Mouse (Mus musculus) midbrain, embryonic 11.5 days (tissue): ENCODE measurements around the gene Tenm4. TPM values are rescaled to one million over a fixed set of nuclear protein-coding genes. Genes with fewer than 3 reads are reported as not detected.

Experiments
- ATAC-seq: fragments of 200-750 bp; cut with Nextera tagmentation; 2 replicates; pipeline ENCODE4 v1.8.0; 2017; ENCODE audit warnings: moderate TSS enrichment, moderate library complexity; ENCODE audit not compliant: low FRiP score
- DNase-seq: peaks from one replicate; pipeline ENCODE4 v3.0.0; 2015; ENCODE audit warnings: low spot score; ENCODE audit errors: missing footprints
- H3K27ac ChIP-seq: fragments of 300-500 bp; sonication (generic); 2 replicates; pipeline ENCODE4 v1.5.1; 2014; ENCODE audit warnings: low read depth, low read length
- H3K27me3 ChIP-seq: fragments of 300-500 bp; sonication (generic); 2 replicates; pipeline ENCODE4 v1.6.1; 2014; ENCODE audit warnings: mild to moderate bottlenecking, low read length, moderate library complexity, mixed read lengths; ENCODE audit not compliant: control insufficient read depth, insufficient read depth
- H3K36me3 ChIP-seq: fragments of 300-500 bp; sonication (generic); 2 replicates; pipeline ENCODE4 v1.6.1; 2014; ENCODE audit warnings: mild to moderate bottlenecking, low read length, moderate library complexity, mixed read lengths; ENCODE audit not compliant: control insufficient read depth, insufficient read depth
- H3K4me1 ChIP-seq: fragments of 300-500 bp; sonication (generic); 2 replicates; pipeline ENCODE4 v1.6.1; 2014; ENCODE audit warnings: low read length; ENCODE audit not compliant: control insufficient read depth, insufficient read depth
- H3K4me2 ChIP-seq: fragments of 300-500 bp; sonication (generic); 2 replicates; pipeline ENCODE4 v1.6.1; 2014; ENCODE audit warnings: mild to moderate bottlenecking, moderate library complexity
- H3K4me3 ChIP-seq: fragments of 300-500 bp; sonication (generic); 2 replicates; pipeline ENCODE4 v1.5.1; 2014; ENCODE audit warnings: low read depth, low read length
- H3K9ac ChIP-seq: fragments of 300-500 bp; sonication (generic); 2 replicates; pipeline ENCODE4 v1.6.1; 2014; ENCODE audit warnings: low read length
- H3K9me3 ChIP-seq: fragments of 300-500 bp; sonication (generic); 2 replicates; pipeline ENCODE4 v1.6.1; 2016; ENCODE audit warnings: low read length; ENCODE audit not compliant: control insufficient read depth
- WGBS: fragments of 180-500 bp; shearing (Covaris S2); extraction: QIAGEN DNeasy Blood & Tissue Kit; methylation state at CpG from one replicate; pipeline ENCODE4 v1.1.7; 2014; 5-methylcytosine and 5-hydroxymethylcytosine counted together
- polyA plus RNA-seq: library from polyadenylated mRNA; unstranded; fragments of >200 nt; fragmentation: Nextera tagmentation; extraction: Ambion mirVana; gene quantifications from 2 replicates; pipeline ENCODE4 v1.2.1, GENCODE M21; 2014

Gene Tenm4
- 21.1 and 24.8 TPM in 2 replicates for polyA plus RNA-seq

DNA sequence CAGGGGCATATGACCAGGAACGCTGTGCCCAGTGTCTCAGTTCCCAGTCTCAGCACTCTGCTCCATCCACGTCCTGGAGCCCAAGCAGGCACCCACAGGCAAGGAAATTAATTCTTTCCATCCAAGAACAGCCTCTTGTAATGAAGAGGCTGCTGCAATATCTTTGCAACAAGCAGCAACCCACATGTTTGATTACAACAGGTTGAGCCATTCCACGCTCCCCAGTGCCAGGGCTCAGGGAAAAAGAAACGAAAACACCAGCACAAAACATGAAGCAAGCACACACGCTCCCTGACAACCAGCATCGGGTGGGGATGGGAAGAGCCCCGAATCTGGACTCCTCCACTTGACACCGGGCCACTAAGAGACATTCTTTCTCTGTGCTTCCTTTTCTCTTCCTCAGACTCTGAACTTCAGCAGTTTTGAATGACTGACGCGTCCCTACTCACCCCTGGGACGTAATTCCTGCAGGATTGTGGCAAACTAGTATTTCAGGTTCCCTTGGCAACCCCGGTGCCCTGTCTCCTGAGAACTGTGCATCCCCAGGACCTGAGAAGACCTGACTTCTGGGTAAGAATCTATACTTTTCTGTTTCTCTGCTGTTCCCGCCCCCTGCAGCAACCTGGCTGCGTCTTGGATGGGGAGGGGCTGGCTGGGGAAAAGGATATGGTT, at the start of gene Tenm4:
Gene Tenm4, plus strand, starts transcription at position 323 of the 672 bp plus-strand sequence.
- Histone ChIP-seq H3K27ac (no peak within 1 kb of the TSS), H3K4me3 (no peak within 1 kb of the TSS), H3K9me3 (no peaks in the 10 kb centered on the region), H3K4me2 (no peak within 1 kb of the TSS), H3K9ac (no peak within 1 kb of the TSS), H3K36me3 (no peaks in the 10 kb centered on the region), H3K27me3 (no peaks in the 10 kb centered on the region; the same call in 1 of the 2 replicates), H3K4me1 (peaks cover 29% of the 10 kb centered on the region)
- no peak for DNase-seq
- 35% methylated on average over 14 of the region's 14 CpGs for WGBS
- ATAC-seq = no peak

DNA sequence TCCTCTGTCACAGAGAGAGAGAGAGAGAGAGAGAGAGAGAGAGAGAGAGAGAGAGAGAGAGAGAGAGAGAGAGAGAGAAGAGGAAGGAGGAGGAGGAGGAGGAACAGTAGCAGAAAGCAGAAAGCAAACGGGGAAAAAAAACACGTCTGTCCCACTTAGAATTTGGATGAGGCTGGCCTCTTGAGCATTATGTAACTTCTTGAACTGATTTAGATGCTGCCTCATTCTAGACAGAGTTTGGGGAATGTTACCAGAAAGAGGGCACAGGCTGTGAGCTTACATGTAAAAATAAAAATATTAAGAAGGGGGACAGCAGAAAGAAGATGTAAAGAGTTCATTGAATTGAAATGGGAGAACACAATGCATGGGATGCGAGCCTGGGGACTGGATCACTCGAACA, 40.3 kb upstream of the Tenm4 start:
- ATAC-seq (no peak), DNase-seq (no peak)
- WGBS = 39% methylated on average over 4 of the region's 4 CpGs
- Histone ChIP-seq H3K27me3 (no peaks in the 10 kb centered on the region), H3K27ac (no peak overlapping the region), H3K9me3 (no peaks in the 10 kb centered on the region), H3K9ac (no peak overlapping the region), H3K4me1 (no peaks in the 10 kb centered on the region), H3K4me3 (no peak overlapping the region), H3K36me3 (no peaks in the 10 kb centered on the region), H3K4me2 (no peak overlapping the region)

DNA sequence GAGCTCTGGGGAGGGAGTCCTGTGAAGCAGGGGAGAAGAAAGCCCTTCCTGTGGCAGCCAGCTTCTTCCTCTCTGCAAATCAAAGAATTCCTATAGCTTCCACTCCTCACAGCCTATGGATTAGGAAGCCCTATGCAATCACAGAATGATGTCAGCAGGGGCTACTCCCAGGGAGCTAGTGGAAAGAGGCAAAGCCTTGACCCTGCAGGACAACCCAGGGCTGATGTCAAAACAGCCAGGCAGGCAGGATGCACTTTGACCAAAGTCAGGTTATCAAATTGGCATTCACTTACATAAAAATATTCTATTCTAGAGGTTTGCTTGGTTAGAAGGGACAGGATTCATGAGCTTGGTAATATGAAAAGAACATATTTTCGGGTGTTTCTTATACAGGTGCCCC, 39.9 kb upstream of the Tenm4 start:
- no peak overlapping the region for H3K9ac ChIP-seq
- no peak overlapping the region for H3K4me3 ChIP-seq
- no peaks in the 10 kb centered on the region for H3K36me3 ChIP-seq
- no peaks in the 10 kb centered on the region for H3K27me3 ChIP-seq
- no peak overlapping the region for H3K27ac ChIP-seq
- H3K4me1 ChIP-seq = no peaks in the 10 kb centered on the region
- no peak overlapping the region for H3K4me2 ChIP-seq
- 93% methylated on average over 1 of the region's 1 CpGs for WGBS
- no peak for ATAC-seq
- H3K9me3 ChIP-seq = no peaks in the 10 kb centered on the region
- DNase-seq = no peak

DNA sequence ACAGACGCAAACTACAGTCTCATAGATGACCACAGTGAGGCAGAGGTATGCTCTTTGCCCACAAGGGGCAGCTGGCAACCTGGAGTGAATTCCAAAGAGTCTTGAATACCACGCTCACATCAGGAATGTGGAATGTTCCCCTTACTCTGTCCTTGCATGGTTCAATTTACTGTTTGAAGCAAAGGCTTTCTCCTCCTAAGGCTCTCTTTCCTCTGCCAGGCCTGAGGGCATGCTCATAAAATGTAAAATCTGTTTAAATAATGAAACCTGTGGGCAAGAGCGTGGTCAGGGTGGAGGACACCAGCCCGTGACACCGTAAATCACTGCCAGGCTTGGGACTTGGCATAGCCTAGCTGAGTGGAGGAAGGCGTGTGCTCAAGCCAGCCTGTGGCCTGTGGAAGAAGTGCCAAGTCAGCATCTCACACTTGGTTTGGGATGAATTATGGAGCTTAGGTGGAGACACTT, 34.5 kb upstream of the Tenm4 start:
- no peak overlapping the region for H3K4me2 ChIP-seq
- H3K4me1 ChIP-seq = no peaks in the 10 kb centered on the region
- DNase-seq (no peak), ATAC-seq (no peak)
- H3K27ac ChIP-seq = no peak overlapping the region
- 0 out of 2 replicates have a peak, but pooled peaks cover 2% of the 10 kb centered on the region for H3K27me3 ChIP-seq
- no peaks in the 10 kb centered on the region for H3K9me3 ChIP-seq
- H3K9ac ChIP-seq = no peak overlapping the region
- H3K36me3 ChIP-seq = no peaks in the 10 kb centered on the region
- 88% methylated on average over 6 of the region's 6 CpGs for WGBS
- no peak overlapping the region for H3K4me3 ChIP-seq

DNA sequence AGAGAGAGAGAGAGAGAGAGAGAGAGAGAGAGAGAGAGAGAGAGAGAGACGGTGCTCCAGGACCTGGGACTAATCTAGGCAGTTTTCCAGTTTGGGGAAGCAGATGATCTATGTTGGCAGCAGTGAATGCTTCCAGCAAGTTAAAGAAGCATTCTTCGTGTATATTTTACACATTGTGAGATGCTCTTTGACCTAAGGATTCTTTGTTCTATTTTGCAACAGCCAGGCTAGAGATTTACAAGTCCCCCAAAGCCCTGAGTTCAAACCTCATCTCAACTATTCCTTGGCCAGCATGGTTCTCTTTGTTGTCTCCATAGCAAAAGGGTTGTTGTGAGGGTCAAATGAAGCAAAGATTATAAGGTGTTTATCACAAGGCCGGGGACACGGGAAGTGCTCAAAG, 29.2 kb upstream of the Tenm4 start:
- no peak overlapping the region for H3K4me3 ChIP-seq
- H3K4me1 ChIP-seq = no peaks in the 10 kb centered on the region
- H3K36me3 ChIP-seq = no peaks in the 10 kb centered on the region
- H3K9me3 ChIP-seq = no peaks in the 10 kb centered on the region
- DNase-seq (no peak), ATAC-seq (no peak)
- H3K4me2 ChIP-seq = no peak overlapping the region
- H3K27ac ChIP-seq = no peak overlapping the region
- peaks cover 5% of the 10 kb centered on the region; the same call in 1 of the 2 replicates for H3K27me3 ChIP-seq
- WGBS = 90% methylated on average over 4 of the region's 4 CpGs
- H3K9ac ChIP-seq = no peak overlapping the region

DNA sequence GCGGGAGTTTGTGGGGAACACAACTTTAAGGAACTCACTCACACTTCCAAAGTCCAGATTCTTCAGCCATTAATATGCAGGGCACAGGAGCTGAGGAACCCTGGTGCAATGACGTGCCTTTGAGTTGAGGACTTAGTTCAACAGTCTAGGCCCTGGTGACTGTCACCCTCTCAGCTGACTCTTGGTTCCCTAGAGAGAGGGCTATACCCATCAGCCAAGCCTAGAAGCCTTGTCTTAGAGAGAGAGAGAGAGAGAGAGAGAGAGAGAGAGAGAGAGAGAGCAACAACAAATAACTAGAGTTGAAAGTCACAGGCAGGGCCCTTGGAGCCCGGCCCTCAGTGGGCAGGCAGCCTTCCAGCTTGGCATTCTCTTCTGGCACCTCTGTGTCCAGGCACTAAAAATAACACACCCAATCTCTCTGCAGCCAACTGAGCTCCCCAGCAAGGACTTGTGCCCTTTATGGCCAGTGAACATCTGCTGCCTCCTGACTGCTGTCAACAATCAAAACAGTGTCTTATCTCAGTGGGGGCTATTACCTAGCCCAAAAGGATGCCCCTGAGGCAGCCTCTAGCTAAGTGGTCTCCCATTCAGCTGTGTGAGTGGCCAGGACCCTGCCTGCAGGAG, 28.0 kb upstream of the Tenm4 start:
- Histone ChIP-seq H3K4me3 (no peak overlapping the region), H3K27me3 (peaks cover 5% of the 10 kb centered on the region; the same call in 1 of the 2 replicates), H3K36me3 (no peaks in the 10 kb centered on the region), H3K4me2 (no peak overlapping the region), H3K4me1 (no peaks in the 10 kb centered on the region), H3K9ac (no peak overlapping the region), H3K27ac (no peak overlapping the region), H3K9me3 (no peaks in the 10 kb centered on the region)
- ATAC-seq (no peak), DNase-seq (peak; percentile 61)
- 77% methylated on average over 3 of the region's 3 CpGs for WGBS

DNA sequence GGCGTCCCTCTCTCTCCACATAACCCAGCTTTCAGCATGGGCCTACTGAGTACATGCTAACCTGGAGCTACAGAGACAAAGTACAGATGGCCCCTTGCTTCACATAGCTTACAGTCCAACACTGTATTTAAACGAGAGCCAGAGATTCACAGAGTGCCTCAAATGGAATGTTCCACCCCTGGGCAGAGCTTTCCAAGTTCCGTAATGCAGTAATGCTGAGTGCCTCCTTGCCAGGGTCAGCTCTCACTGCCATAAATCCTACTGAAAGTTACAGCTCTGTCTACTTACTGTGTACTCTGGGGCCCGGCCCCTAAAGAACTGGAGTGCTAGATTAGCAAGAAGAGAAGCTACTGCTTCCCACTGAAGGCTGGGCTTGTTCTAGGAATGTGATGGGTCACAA, 23.6 kb upstream of the Tenm4 start:
- Histone ChIP-seq H3K27ac (no peak overlapping the region), H3K4me1 (peaks cover 4% of the 10 kb centered on the region; the same call in 1 of the 2 replicates), H3K4me3 (no peak overlapping the region), H3K36me3 (no peaks in the 10 kb centered on the region), H3K9ac (no peak overlapping the region), H3K9me3 (no peaks in the 10 kb centered on the region), H3K27me3 (peaks cover 24% of the 10 kb centered on the region), H3K4me2 (no peak overlapping the region)
- ATAC-seq = no peak
- peak; percentile 4 for DNase-seq
- WGBS = 91% methylated on average over 4 of the region's 4 CpGs

DNA sequence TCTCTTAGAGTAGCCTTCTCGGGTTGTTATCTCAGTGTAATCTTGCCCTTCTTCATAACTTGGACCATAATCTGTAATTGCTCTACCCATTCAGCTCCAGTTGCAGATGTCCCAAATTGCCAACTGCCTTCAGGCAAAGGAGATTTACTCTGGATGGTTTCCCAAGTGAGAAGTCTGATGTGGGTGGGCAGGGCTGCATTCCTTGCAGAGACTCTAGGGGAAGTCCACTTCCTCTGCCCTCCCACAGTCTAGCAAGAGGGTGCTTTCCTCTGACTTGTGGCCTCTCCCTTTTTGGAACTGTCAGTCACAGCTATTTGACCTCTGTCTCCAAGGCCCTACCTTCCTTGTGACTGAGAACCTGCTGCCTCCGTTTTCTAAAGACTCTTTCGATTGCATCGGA, 22.9 kb upstream of the Tenm4 start:
- 87% methylated on average over 4 of the region's 4 CpGs for WGBS

DNA sequence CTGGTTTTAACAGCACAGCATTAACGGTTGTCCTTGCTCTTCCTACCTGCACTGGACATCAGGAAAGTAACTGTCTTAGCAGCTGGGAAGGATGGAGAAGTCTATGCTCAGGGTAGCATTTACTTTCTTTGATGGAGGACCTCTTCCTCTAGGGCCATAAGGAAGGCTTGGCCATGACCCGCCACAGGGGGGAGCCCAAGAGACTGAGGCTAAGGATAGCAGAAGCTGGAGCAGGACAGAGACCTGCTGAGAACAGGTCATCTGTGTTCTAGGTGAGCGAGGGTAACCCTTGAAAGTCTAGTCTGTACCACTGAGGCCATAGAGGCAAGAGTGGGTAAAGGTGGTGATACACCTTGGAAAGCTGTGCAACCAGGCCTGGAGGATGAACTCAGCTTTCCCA, 19.8 kb upstream of the Tenm4 start:
- peak; percentile 87 for DNase-seq
- H3K9ac ChIP-seq = no peak overlapping the region
- no peak for ATAC-seq
- H3K36me3 ChIP-seq = no peaks in the 10 kb centered on the region
- no peak overlapping the region for H3K27ac ChIP-seq
- H3K9me3 ChIP-seq = no peaks in the 10 kb centered on the region
- H3K4me3 ChIP-seq = no peak overlapping the region
- peaks cover 32% of the 10 kb centered on the region for H3K27me3 ChIP-seq
- H3K4me2 ChIP-seq = no peak overlapping the region
- H3K4me1 ChIP-seq = peaks cover 7% of the 10 kb centered on the region; the same call in 1 of the 2 replicates
- 48% methylated on average over 3 of the region's 3 CpGs for WGBS

More for the DNA sequence above, 22.9 kb upstream of the Tenm4 start:
- Histone ChIP-seq H3K9ac (no peak overlapping the region), H3K4me2 (no peak overlapping the region), H3K9me3 (no peaks in the 10 kb centered on the region), H3K4me3 (no peak overlapping the region), H3K27ac (no peak overlapping the region), H3K36me3 (no peaks in the 10 kb centered on the region), H3K27me3 (peaks cover 24% of the 10 kb centered on the region), H3K4me1 (peaks cover 4% of the 10 kb centered on the region; the same call in 1 of the 2 replicates)
- ATAC-seq (no peak), DNase-seq (no peak)
